Mouse (Mus musculus) stomach, postnatal 0 days (tissue): ENCODE data around the gene Dnajb3. TPM values are rescaled to one million over a fixed set of nuclear protein-coding genes. Genes with fewer than 3 reads are reported as not detected.

Source experiments
- ATAC-seq: fragments of 200-750 bp; cut with Nextera tagmentation; 2 replicates; pipeline ENCODE4 v1.8.0; 2017; ENCODE audit not compliant: low FRiP score, low TSS enrichment
- DNase-seq: peaks from one replicate; pipeline ENCODE4 v3.0.0-alpha.2; 2016; ENCODE audit warnings: low spot score
- H3K27ac ChIP-seq: fragments of 300-500 bp; sonication (generic); replicated peaks from 2 replicates; pipeline ENCODE4 v1.5.1; 2014; ENCODE audit warnings: mild to moderate bottlenecking, control low read depth
- H3K27me3 ChIP-seq: fragments of 300-500 bp; sonication (generic); 2 replicates; pipeline ENCODE4 v1.6.1; 2014; ENCODE audit warnings: low read length; ENCODE audit not compliant: control insufficient read depth, insufficient read depth
- H3K36me3 ChIP-seq: fragments of 300-500 bp; sonication (generic); 2 replicates; pipeline ENCODE4 v1.6.1; 2014; ENCODE audit warnings: low read length, mixed read lengths; ENCODE audit not compliant: control insufficient read depth, insufficient read depth
- H3K4me1 ChIP-seq: fragments of 300-500 bp; sonication (generic); replicated peaks from 2 replicates; pipeline ENCODE4 v1.6.1; 2014; ENCODE audit warnings: antibody characterized with exemption; ENCODE audit not compliant: control insufficient read depth, insufficient read depth
- H3K4me2 ChIP-seq: fragments of 300-500 bp; sonication (generic); replicated peaks from 2 replicates; pipeline ENCODE4 v1.6.1; 2014; ENCODE audit warnings: low read depth, mild to moderate bottlenecking, control low read depth, moderate library complexity
- H3K4me3 ChIP-seq: fragments of 300-500 bp; sonication (generic); 2 replicates; pipeline ENCODE4 v1.5.1; 2014; ENCODE audit warnings: low read depth, low read length, control low read depth
- H3K9ac ChIP-seq: fragments of 300-500 bp; sonication (generic); 2 replicates; pipeline ENCODE4 v1.6.1; 2014; ENCODE audit warnings: mild to moderate bottlenecking, low read length, control low read depth, mixed read lengths
- H3K9me3 ChIP-seq: fragments of 300-500 bp; sonication (generic); 2 replicates; pipeline ENCODE4 v1.6.1; 2016; ENCODE audit warnings: low read length; ENCODE audit not compliant: control insufficient read depth
- CTCF ChIP-seq: IDR thresholded peaks from 2 replicates; pipeline ENCODE4 v1.5.1; 2016; ENCODE audit warnings: antibody characterized with exemption, low read depth, mild to moderate bottlenecking, moderate library complexity
- EP300 ChIP-seq: optimal IDR thresholded peaks from 2 replicates; pipeline ENCODE3; 2016; ENCODE audit warnings: antibody characterized with exemption
- WGBS: fragments of 180-500 bp; shearing (Covaris S2); extraction: QIAGEN DNeasy Blood & Tissue Kit; methylation state at CpG from one replicate; pipeline ENCODE4 v1.1.7; 2014; 5-methylcytosine and 5-hydroxymethylcytosine counted together
- polyA plus RNA-seq: library from polyadenylated mRNA; unstranded; fragments of >200 nt; fragmentation: Nextera tagmentation; extraction: Ambion mirVana; gene quantifications from 2 replicates; pipeline ENCODE4 v1.2.1, GENCODE M21; 2015

Gene Dnajb3
- polyA plus RNA-seq, 1 experiment from 2014 or later, result 7.2 TPM

DNA sequence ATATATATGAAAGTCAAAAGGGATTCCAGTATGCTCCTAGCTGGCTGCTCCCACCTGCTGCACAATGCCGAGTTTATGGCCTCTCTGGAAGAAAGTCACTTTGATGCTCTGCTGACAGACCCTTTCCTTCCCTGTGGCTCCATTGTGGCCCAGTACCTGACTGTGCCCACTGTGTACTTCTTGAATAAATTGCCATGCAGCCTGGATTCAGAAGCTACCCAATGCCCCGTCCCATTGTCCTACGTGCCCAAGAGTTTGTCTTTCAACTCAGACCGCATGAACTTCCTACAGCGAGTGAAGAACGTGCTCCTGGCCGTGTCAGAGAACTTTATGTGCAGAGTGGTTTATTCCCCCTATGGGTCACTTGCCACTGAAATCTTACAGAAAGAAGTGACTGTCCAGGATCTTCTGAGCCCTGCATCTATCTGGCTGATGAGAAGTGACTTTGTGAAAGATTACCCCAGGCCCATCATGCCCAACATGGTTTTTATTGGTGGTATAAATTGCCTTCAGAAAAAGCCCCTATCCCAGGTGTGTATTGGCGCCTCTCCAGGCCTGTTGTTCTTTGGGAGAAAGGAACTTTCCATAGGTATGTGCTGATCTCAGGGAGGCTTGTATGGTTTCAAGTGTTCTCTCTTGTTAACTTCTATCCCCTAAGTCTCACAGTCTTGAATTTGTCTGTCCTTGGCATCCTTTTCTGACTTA lies 6.9 kb upstream of the Dnajb3 start:
- H3K27ac ChIP-seq, result no peak overlapping the region
- no peaks in the 10 kb centered on the region for H3K27me3 ChIP-seq
- H3K9ac ChIP-seq, result no peak overlapping the region
- 0 out of 2 replicates have a peak, but pooled peaks have one; percentile 3 for ATAC-seq
- no peak for TF ChIP-seq EP300
- no peak for TF ChIP-seq CTCF
- no peak overlapping the region for H3K4me3 ChIP-seq
- 58% methylated on average over 8 of the region's 8 CpGs for WGBS
- no peak overlapping the region for H3K4me2 ChIP-seq
- no peak for DNase-seq
- no peaks in the 10 kb centered on the region for H3K4me1 ChIP-seq
- no peaks in the 10 kb centered on the region for H3K36me3 ChIP-seq
- H3K9me3 ChIP-seq, result peaks cover 30% of the 10 kb centered on the region

DNA sequence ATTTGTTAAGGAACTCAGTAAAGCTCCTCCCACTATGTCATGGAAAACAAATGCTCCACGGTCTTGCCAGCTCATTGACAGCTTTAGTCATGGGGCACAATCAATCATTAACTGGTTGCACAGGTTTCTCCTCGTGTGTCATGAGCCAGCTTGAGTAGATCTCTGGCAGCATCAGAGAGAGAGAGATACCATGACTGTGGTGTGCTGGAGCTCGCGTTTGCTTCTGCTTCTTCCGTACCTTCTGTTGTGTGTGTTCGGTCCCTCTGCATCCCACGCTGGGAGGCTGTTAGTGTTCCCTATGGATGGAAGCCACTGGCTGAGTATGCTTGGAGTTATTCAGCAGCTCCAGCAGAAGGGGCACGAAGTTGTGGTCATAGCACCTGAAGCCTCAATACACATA lies 6.2 kb upstream of the Dnajb3 start, which contains the start of gene Ugt1a1:
Gene Ugt1a1 (plus strand): TSS at position 148 of the 400 bp plus-strand sequence.
- Histone ChIP-seq H3K27me3 (no peaks in the 10 kb centered on the region), H3K9ac (no peak within 1 kb of the TSS), H3K4me1 (no peaks in the 10 kb centered on the region), H3K9me3 (peaks cover 24% of the 10 kb centered on the region), H3K4me2 (no peak within 1 kb of the TSS), H3K4me3 (no peak within 1 kb of the TSS), H3K36me3 (no peaks in the 10 kb centered on the region), H3K27ac (no peak within 1 kb of the TSS; the same call in 1 of the 2 replicates)
- peak; percentile 62 for DNase-seq
- TF ChIP-seq EP300, result no peak
- no peak for TF ChIP-seq CTCF
- ATAC-seq, result peak; percentile 65
- 66% methylated on average over 8 of the region's 8 CpGs for WGBS

DNA sequence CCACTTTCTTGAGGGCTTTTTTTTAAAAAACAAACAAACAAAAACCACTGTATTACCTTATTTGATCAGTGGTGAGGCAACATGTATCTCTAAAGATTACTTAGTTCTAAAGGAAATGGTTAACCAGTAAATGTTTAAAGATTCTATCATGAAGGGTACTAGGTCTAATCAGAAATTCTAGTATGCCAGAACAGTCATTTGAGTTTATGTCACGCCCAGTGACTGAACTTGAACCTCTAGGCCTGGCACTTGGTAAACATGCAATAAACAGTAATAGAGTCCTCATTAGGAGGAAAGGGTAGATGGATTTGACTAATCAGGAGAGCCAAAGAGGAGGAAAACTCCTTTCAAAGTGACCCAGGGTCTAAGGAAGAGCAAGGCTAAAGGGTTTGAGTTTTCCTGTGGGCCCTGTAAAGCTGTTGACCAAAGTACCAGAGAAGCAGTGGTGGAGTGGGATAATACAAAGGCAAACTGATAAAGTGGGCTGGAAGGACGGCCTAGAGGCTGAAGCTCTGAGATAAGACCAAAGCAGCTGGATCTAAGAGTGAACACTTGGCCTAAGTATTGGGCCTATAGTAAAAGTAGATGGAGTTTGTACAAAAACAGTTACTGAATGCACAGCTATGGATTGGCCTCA lies 1.4 kb upstream of the Dnajb3 start:
- ATAC-seq (0 out of 2 replicates have a peak, but pooled peaks have one; percentile 32), DNase-seq (no peak)
- Histone ChIP-seq H3K36me3 (no peaks in the 10 kb centered on the region), H3K27me3 (no peaks in the 10 kb centered on the region), H3K4me3 (no peak overlapping the region), H3K4me2 (no peak overlapping the region), H3K4me1 (no peaks in the 10 kb centered on the region), H3K9me3 (peaks cover 7% of the 10 kb centered on the region), H3K27ac (no peak overlapping the region), H3K9ac (no peak overlapping the region)
- TF ChIP-seq CTCF (no peak), EP300 (no peak)
- 69% methylated on average over 2 of the region's 2 CpGs for WGBS

DNA sequence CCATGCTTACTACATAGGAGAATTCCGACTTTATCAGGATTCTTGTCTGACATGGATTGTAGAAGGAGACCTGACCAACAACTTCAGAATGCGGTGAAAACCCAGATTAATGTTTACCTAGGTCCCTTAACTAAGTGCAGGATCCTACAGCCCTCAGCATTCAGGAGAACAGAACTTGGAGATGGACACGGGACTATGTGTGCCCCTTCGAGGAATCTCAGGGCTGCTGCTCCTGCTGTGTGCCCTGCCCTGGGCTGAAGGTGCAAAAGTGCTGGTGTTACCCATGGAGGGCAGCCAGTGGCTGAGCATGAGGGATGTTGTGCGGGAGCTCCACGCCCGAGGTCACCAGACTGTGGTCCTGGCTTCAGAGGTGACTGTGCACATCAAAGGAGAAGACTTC lies 5.1 kb downstream of the Dnajb3 start, which contains the start of gene Ugt1a2:
Gene Ugt1a2 (plus strand): TSS at position 146 of the 400 bp plus-strand sequence.
- Histone ChIP-seq H3K27me3 (no peaks in the 10 kb centered on the region), H3K9me3 (no peaks in the 10 kb centered on the region), H3K4me3 (no peak within 1 kb of the TSS), H3K27ac (no peak within 1 kb of the TSS), H3K9ac (no peak within 1 kb of the TSS), H3K36me3 (no peaks in the 10 kb centered on the region), H3K4me2 (no peak within 1 kb of the TSS), H3K4me1 (no peaks in the 10 kb centered on the region)
- TF ChIP-seq EP300 (no peak), CTCF (no peak)
- DNase-seq (no peak), ATAC-seq (no peak)
- WGBS, result 62% methylated on average over 7 of the region's 7 CpGs

DNA sequence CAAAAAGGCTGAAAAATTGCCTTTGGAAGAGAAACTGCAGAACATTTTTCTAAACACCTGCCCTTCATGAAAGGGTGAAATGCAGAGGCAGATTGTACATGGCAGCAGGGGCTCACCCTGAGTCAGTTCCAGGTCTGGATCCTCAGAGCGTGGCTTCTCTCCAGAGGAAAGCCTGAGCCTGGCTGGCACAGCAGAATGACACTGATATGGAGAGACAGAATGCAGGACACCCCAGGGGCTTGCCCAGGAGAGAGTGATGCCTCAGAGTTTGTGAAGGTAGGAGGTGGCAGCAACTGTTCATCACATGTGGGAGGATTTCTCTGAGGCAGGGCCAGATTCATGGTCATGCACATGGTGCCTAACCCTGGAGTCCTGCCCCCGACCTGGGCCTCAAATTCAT lies 5.6 kb downstream of the Dnajb3 start:
- no peak for ATAC-seq
- DNase-seq, result no peak
- TF ChIP-seq EP300, result no peak
- no peak for TF ChIP-seq CTCF

DNA sequence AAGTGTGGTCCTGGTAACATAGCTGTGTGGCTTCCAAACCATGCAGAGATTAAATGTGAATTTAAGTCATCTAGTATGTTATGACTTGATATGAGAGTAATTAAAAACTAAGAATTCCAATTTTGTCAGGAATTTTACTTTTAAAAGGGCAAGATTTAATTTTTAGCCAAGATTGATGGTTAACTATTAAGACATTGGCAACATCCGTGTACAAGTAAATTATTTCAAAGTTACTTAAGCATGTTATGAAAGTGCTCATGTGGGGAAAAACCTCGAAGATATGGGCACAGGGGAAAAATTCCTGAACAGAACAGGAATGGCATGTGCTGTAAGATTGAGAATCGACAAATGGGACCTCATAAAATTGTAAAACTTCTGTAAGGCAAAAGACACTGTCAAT lies 8.1 kb downstream of the Dnajb3 start:
- TF ChIP-seq EP300, result no peak
- TF ChIP-seq CTCF, result no peak
- no peaks in the 10 kb centered on the region for H3K4me1 ChIP-seq
- no peak overlapping the region for H3K4me3 ChIP-seq
- no peak overlapping the region for H3K9ac ChIP-seq
- no peaks in the 10 kb centered on the region for H3K36me3 ChIP-seq
- H3K27me3 ChIP-seq, result no peaks in the 10 kb centered on the region
- no peak overlapping the region for H3K27ac ChIP-seq
- no peak for ATAC-seq
- WGBS, result 66% methylated on average over 3 of the region's 3 CpGs
- H3K9me3 ChIP-seq, result no peaks in the 10 kb centered on the region
- H3K4me2 ChIP-seq, result no peak overlapping the region
- DNase-seq, result no peak

More for the DNA sequence above, 5.6 kb downstream of the Dnajb3 start:
- 62% methylated on average over 2 of the region's 2 CpGs for WGBS
- no peak overlapping the region for H3K4me2 ChIP-seq
- H3K9me3 ChIP-seq, result no peaks in the 10 kb centered on the region
- H3K4me3 ChIP-seq, result no peak overlapping the region
- no peak overlapping the region for H3K27ac ChIP-seq
- no peaks in the 10 kb centered on the region for H3K27me3 ChIP-seq
- no peaks in the 10 kb centered on the region for H3K4me1 ChIP-seq
- H3K36me3 ChIP-seq, result no peaks in the 10 kb centered on the region
- H3K9ac ChIP-seq, result no peak overlapping the region
